ENCODE assay signal across 22 mouse cellular contexts in genomic region chr10:79544631-79545030, GRCm38 (mm10). TPM values are rescaled to one million over a fixed set of nuclear protein-coding genes. Genes with fewer than 3 reads are reported as not detected.
DNase-seq lines count a peak whose midpoint lies in the region; ATAC-seq and TF ChIP-seq lines count a peak whose summit lies in the region.
"Had no signal": no experiment of that assay in that cellular context is flagged by ENCODE, and none has a peak within 500 bp of the region (broad histone marks: within the 10 kb centered on the region; RNA-seq: fewer than 3 reads in every experiment).

No protein-coding gene starts in this region.

- no peak overlapping the region for H3K4me2 ChIP-seq in intestine, embryonic 14.5 days (ENCODE audit: low read length)
- H3K4me2 ChIP-seq in intestine, postnatal 0 days (replicated peaks; ENCODE audit: low read depth): no peak overlapping the region
- no peak overlapping the region for H3K4me2 ChIP-seq in intestine, embryonic 15.5 days (replicated peaks)
- H3K4me2 ChIP-seq: embryonic facial prominence, embryonic 15.5 days; forebrain, embryonic 15.5 days; heart, embryonic 15.5 days; hindbrain, embryonic 13.5 days had no signal

- ATAC-seq in intestine, embryonic 14.5 days (replicated peaks; ENCODE audit: low FRiP score, low TSS enrichment, low read depth): no peak
- ATAC-seq in intestine, postnatal 0 days: no peak
- no peak for ATAC-seq in megakaryocyte, adult 5-6 weeks (ENCODE audit: poor library complexity, severe bottlenecking)
- peak; percentile 40; the same call in 1 of the 2 replicates for ATAC-seq in intestine, embryonic 15.5 days
- ATAC-seq: forebrain, embryonic 15.5 days had no signal

- TF ChIP-seq CTCF in intestine, postnatal 0 days (IDR thresholded peaks at IDR 0.05; ENCODE audit: low read depth): no peak

- H3K27ac ChIP-seq in intestine, embryonic 14.5 days (ENCODE audit: low read depth): no peak overlapping the region
- H3K27ac ChIP-seq in intestine, postnatal 0 days (ENCODE audit: low read depth, low read length): no peak overlapping the region; the same call in 1 of the 2 replicates
- no peak overlapping the region for H3K27ac ChIP-seq in embryonic facial prominence, embryonic 10.5 days (replicated peaks)
- H3K27ac ChIP-seq in intestine, embryonic 15.5 days: 0 out of 2 replicates have a peak overlapping the region, but pooled peaks have one; percentile 7
- no peak overlapping the region for H3K27ac ChIP-seq in limb, embryonic 10.5 days
- H3K27ac ChIP-seq: embryonic facial prominence, embryonic 15.5 days; forebrain, embryonic 10.5 days; forebrain, embryonic 15.5 days; heart, embryonic 15.5 days; hindbrain, embryonic 13.5 days had no signal

- peak; percentile 25 for DNase-seq in intestine, embryonic 14.5 days (ENCODE audit: low spot score)
- DNase-seq in embryonic facial prominence, embryonic 10.5 days (ENCODE audit: low spot score): peak; percentile 5
- DNase-seq in limb, embryonic 10.5 days (ENCODE audit: low spot score): no peak
- DNase-seq in gastrocnemius, adult 18-20 months (ENCODE audit: low spot score): no peak
- DNase-seq: cerebellum, adult 2 months; gastrocnemius, postnatal 14 days; heart, postnatal 14 days had no signal

- H3K9me3 ChIP-seq in intestine, embryonic 14.5 days (ENCODE audit: control insufficient read depth, low read length): no peaks in the 10 kb centered on the region
- no peaks in the 10 kb centered on the region for H3K9me3 ChIP-seq in intestine, postnatal 0 days (ENCODE audit: control insufficient read depth)
- no peaks in the 10 kb centered on the region for H3K9me3 ChIP-seq in megakaryocyte, embryonic 14.5 days
- no peaks in the 10 kb centered on the region for H3K9me3 ChIP-seq in embryonic facial prominence, embryonic 10.5 days
- no peaks in the 10 kb centered on the region for H3K9me3 ChIP-seq in intestine, embryonic 15.5 days
- H3K9me3 ChIP-seq in limb, embryonic 10.5 days (replicated peaks): no peaks in the 10 kb centered on the region
- H3K9me3 ChIP-seq: embryonic facial prominence, embryonic 15.5 days; forebrain, embryonic 10.5 days; forebrain, embryonic 15.5 days; heart, embryonic 15.5 days; hindbrain, embryonic 13.5 days had no signal

- no peak overlapping the region for H3K9ac ChIP-seq in intestine, embryonic 14.5 days (ENCODE audit: low read length)
- no peak overlapping the region for H3K9ac ChIP-seq in intestine, postnatal 0 days (ENCODE audit: low read depth, low read length)
- H3K9ac ChIP-seq in intestine, embryonic 15.5 days: no peak overlapping the region
- H3K9ac ChIP-seq: embryonic facial prominence, embryonic 15.5 days; forebrain, embryonic 15.5 days; heart, embryonic 15.5 days; hindbrain, embryonic 13.5 days had no signal

- H3K4me3 ChIP-seq in intestine, embryonic 14.5 days (ENCODE audit: low read depth, low read length): no peak overlapping the region
- no peak overlapping the region for H3K4me3 ChIP-seq in intestine, postnatal 0 days (ENCODE audit: low read depth, low read length)
- H3K4me3 ChIP-seq in megakaryocyte, embryonic 14.5 days (replicated peaks): peak overlapping the region; percentile 6
- no peak overlapping the region for H3K4me3 ChIP-seq in embryonic facial prominence, embryonic 10.5 days
- H3K4me3 ChIP-seq in intestine, embryonic 15.5 days (replicated peaks): no peak overlapping the region
- no peak overlapping the region for H3K4me3 ChIP-seq in limb, embryonic 10.5 days
- H3K4me3 ChIP-seq: embryonic facial prominence, embryonic 15.5 days; erythroblast, embryonic 14.5 days; forebrain, embryonic 10.5 days; forebrain, embryonic 15.5 days; heart, embryonic 15.5 days; hindbrain, embryonic 13.5 days had no signal

- H3K36me3 ChIP-seq in intestine, embryonic 14.5 days (ENCODE audit: control insufficient read depth, insufficient read depth, low read length): peaks cover 99% of the 10 kb centered on the region
- peaks cover 91% of the 10 kb centered on the region for H3K36me3 ChIP-seq in intestine, postnatal 0 days (ENCODE audit: control insufficient read depth, insufficient read depth)
- peaks cover 100% of the 10 kb centered on the region for H3K36me3 ChIP-seq in megakaryocyte, embryonic 14.5 days (replicated peaks; ENCODE audit: low read length)
- peaks cover 100% of the 10 kb centered on the region for H3K36me3 ChIP-seq in embryonic facial prominence, embryonic 10.5 days (replicated peaks)
- peaks cover 83% of the 10 kb centered on the region for H3K36me3 ChIP-seq in intestine, embryonic 15.5 days
- H3K36me3 ChIP-seq in limb, embryonic 10.5 days: peaks cover 100% of the 10 kb centered on the region

- 91% methylated on average over 5 of the region's 5 CpGs for WGBS in intestine, embryonic 14.5 days
- 81% methylated on average over 5 of the region's 5 CpGs for WGBS in intestine, postnatal 0 days
- WGBS in embryonic facial prominence, embryonic 10.5 days: 92% methylated on average over 5 of the region's 5 CpGs
- 89% methylated on average over 5 of the region's 5 CpGs for WGBS in intestine, embryonic 15.5 days
- 91% methylated on average over 5 of the region's 5 CpGs for WGBS in limb, embryonic 10.5 days

- H3K4me1 ChIP-seq in intestine, embryonic 14.5 days (replicated peaks; ENCODE audit: control insufficient read depth, insufficient read depth, low read length): no peaks in the 10 kb centered on the region
- H3K4me1 ChIP-seq in intestine, postnatal 0 days (replicated peaks; ENCODE audit: control insufficient read depth, insufficient read depth, low read length): no peaks in the 10 kb centered on the region
- peaks cover 31% of the 10 kb centered on the region for H3K4me1 ChIP-seq in megakaryocyte, embryonic 14.5 days
- no peaks in the 10 kb centered on the region for H3K4me1 ChIP-seq in embryonic facial prominence, embryonic 10.5 days
- 0 out of 2 replicates have a peak, but pooled peaks cover 2% of the 10 kb centered on the region for H3K4me1 ChIP-seq in intestine, embryonic 15.5 days (replicated peaks)
- H3K4me1 ChIP-seq in limb, embryonic 10.5 days: 0 out of 2 replicates have a peak, but pooled peaks cover 5% of the 10 kb centered on the region
- H3K4me1 ChIP-seq: embryonic facial prominence, embryonic 15.5 days; forebrain, embryonic 10.5 days; forebrain, embryonic 15.5 days; hindbrain, embryonic 13.5 days had no signal

- no peaks in the 10 kb centered on the region for H3K27me3 ChIP-seq in intestine, embryonic 14.5 days (replicated peaks; ENCODE audit: control insufficient read depth, insufficient read depth, low read length)
- H3K27me3 ChIP-seq in intestine, postnatal 0 days (replicated peaks; ENCODE audit: control insufficient read depth, insufficient read depth, low read length): no peaks in the 10 kb centered on the region
- no peaks in the 10 kb centered on the region for H3K27me3 ChIP-seq in megakaryocyte, embryonic 14.5 days (replicated peaks)
- H3K27me3 ChIP-seq in embryonic facial prominence, embryonic 10.5 days (replicated peaks; ENCODE audit: low read depth, poor library complexity, severe bottlenecking): no peaks in the 10 kb centered on the region
- no peaks in the 10 kb centered on the region for H3K27me3 ChIP-seq in intestine, embryonic 15.5 days (replicated peaks)
- H3K27me3 ChIP-seq in limb, embryonic 10.5 days (ENCODE audit: low read depth, poor library complexity, severe bottlenecking): no peaks in the 10 kb centered on the region
- H3K27me3 ChIP-seq: embryonic facial prominence, embryonic 15.5 days; forebrain, embryonic 15.5 days; heart, embryonic 15.5 days; hindbrain, embryonic 13.5 days had no signal

RNA-seq across cellular contexts. Expression of gene Mier2, which starts 10.4 kb away (rescaled TPM):
- polyA plus RNA-seq in intestine, embryonic 14.5 days (2014; fragmentation: Nextera tagmentation; extraction: Ambion mirVana): 47.9 and 48.0 TPM in 2 replicates
- polyA plus RNA-seq in intestine, postnatal 0 days (2015; fragmentation: Nextera tagmentation; extraction: Ambion mirVana): 15.6 and 16.2 TPM in 2 replicates
- 32.9 and 68.6 TPM in 2 replicates for polyA plus RNA-seq in megakaryocyte, embryonic 14.5 days (2012; ENCODE audit: insufficient read depth, low replicate concordance)
- 5.8 and 7.3 TPM in 2 replicates for total RNA-seq in megakaryocyte, adult 5-6 weeks (2015)
- 9.4 and 19.5 TPM in 2 replicates for total RNA-seq in megakaryocyte, adult 5-6 weeks (2017)
- polyA plus RNA-seq in embryonic facial prominence, embryonic 10.5 days (2016; fragmentation: Nextera tagmentation; extraction: Ambion mirVana): 76.4 and 77.3 TPM in 2 replicates
- 40.5 and 44.3 TPM in 2 replicates for polyA plus RNA-seq in intestine, embryonic 15.5 days (2015; fragmentation: Nextera tagmentation; extraction: Ambion mirVana)
- polyA plus RNA-seq in limb, embryonic 10.5 days (2016; fragmentation: Nextera tagmentation; extraction: Ambion mirVana): 71.3 and 79.8 TPM in 2 replicates
- total RNA-seq in gastrocnemius, adult 18-20 months (2021): 10 to 100 TPM; 15.5 to 21.4 TPM

RNA-seq across cellular contexts. Expression of gene Plpp2, which starts 11.0 kb away (rescaled TPM):
- polyA plus RNA-seq in intestine, embryonic 14.5 days (2014; fragmentation: Nextera tagmentation; extraction: Ambion mirVana): 91.9 and 92.2 TPM in 2 replicates
- polyA plus RNA-seq in intestine, postnatal 0 days (2015; fragmentation: Nextera tagmentation; extraction: Ambion mirVana): 141 TPM in 2 replicates
- 5.7 and 5.9 TPM in 2 replicates for polyA plus RNA-seq in megakaryocyte, embryonic 14.5 days (2012; ENCODE audit: insufficient read depth, low replicate concordance)
- total RNA-seq in megakaryocyte, adult 5-6 weeks (2015): 13.5 and 14.7 TPM in 2 replicates
- 3.9 and 5.1 TPM in 2 replicates for total RNA-seq in megakaryocyte, adult 5-6 weeks (2017)
- 28.4 and 29.2 TPM in 2 replicates for polyA plus RNA-seq in embryonic facial prominence, embryonic 10.5 days (2016; fragmentation: Nextera tagmentation; extraction: Ambion mirVana)
- 106 and 121 TPM in 2 replicates for polyA plus RNA-seq in intestine, embryonic 15.5 days (2015; fragmentation: Nextera tagmentation; extraction: Ambion mirVana)
- polyA plus RNA-seq in limb, embryonic 10.5 days (2016; fragmentation: Nextera tagmentation; extraction: Ambion mirVana): 26.6 and 29.3 TPM in 2 replicates
- total RNA-seq in gastrocnemius, adult 18-20 months (2021): 1 to 10 TPM in 1 of 2 experiments, under 1 TPM in 1; 0.80 to 1.3 TPM

RNA-seq across cellular contexts. Expression of gene Theg, which starts 42.5 kb away (rescaled TPM):
- not detected in 2 replicates for polyA plus RNA-seq in intestine, embryonic 14.5 days (2014; fragmentation: Nextera tagmentation; extraction: Ambion mirVana)
- polyA plus RNA-seq in intestine, postnatal 0 days (2015; fragmentation: Nextera tagmentation; extraction: Ambion mirVana): not detected in 2 replicates
- polyA plus RNA-seq in megakaryocyte, embryonic 14.5 days (2012; ENCODE audit: insufficient read depth, low replicate concordance): 1.2 TPM in 1 of 2 replicates, not detected in the other
- not detected in 2 replicates for total RNA-seq in megakaryocyte, adult 5-6 weeks (2015)
- total RNA-seq in megakaryocyte, adult 5-6 weeks (2017): not detected in 2 replicates
- not detected in 2 replicates for polyA plus RNA-seq in embryonic facial prominence, embryonic 10.5 days (2016; fragmentation: Nextera tagmentation; extraction: Ambion mirVana)
- polyA plus RNA-seq in intestine, embryonic 15.5 days (2015; fragmentation: Nextera tagmentation; extraction: Ambion mirVana): not detected in 2 replicates
- not detected in 2 replicates for polyA plus RNA-seq in limb, embryonic 10.5 days (2016; fragmentation: Nextera tagmentation; extraction: Ambion mirVana)
- total RNA-seq in gastrocnemius, adult 18-20 months (2021): not detected
- total RNA-seq: adrenal gland, adult 8-10 months; adrenal gland, postnatal 36 days; ES-E14; gastrocnemius, postnatal 14 days; heart, postnatal 14 days; hematopoietic stem cell, adult 5-6 weeks had no signal
- polyA plus RNA-seq: cerebellum, adult 2 months; embryonic facial prominence, embryonic 11.5 days; embryonic facial prominence, embryonic 15.5 days; erythroblast, embryonic 14.5 days; forebrain, embryonic 10.5 days; forebrain, embryonic 15.5 days; heart, embryonic 15.5 days; hindbrain, embryonic 13.5 days had no signal

Comparison
In these comparisons a context has a peak if more than half of its experiments do, and no peak if none do; other contexts are left out.
1. DNase-seq: peak in intestine, embryonic 14.5 days (single experiment) and embryonic facial prominence, embryonic 10.5 days (single experiment); none in limb, embryonic 10.5 days (single experiment) and gastrocnemius, adult 18-20 months (single experiment).